Mouse (Mus musculus) G1E (cell line): Measurements from ENCODE around the gene Slc25a21.

Source experiments
- CTCF ChIP-seq: IDR thresholded peaks from 2 replicates; pipeline ENCODE4 v1.5.1; 2012; ENCODE audit warnings: low read depth, low read length, inconsistent platforms, mixed read lengths
- GATA1 ChIP-seq: IDR thresholded peaks from 2 replicates; pipeline ENCODE4 v1.6.1; 2012; ENCODE audit warnings: borderline replicate concordance, low read length, inconsistent platforms, mixed read lengths
- TAL1 ChIP-seq: conservative IDR thresholded peaks from 2 replicates; pipeline ENCODE4 v1.6.1; 2012; ENCODE audit warnings: low read depth, low read length, inconsistent platforms, mixed read lengths

DNA sequence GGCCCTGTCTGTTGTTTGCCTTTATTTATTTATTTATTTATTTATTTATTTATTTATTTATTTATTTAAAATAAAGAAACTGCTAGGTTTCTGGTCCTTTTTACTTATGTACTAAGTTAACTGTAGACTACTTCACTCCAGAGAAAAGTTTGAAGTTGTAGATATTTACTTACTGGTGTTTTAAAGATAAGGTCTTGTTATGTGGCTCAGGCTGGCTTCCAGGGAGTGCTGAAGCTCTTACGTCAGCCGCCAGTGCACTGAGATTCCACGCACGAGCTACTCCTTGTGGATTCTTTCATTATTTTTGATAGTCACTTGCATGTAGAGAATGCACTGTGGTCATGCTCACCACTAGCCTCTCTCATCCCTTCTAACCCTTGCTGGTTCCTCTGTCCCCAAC lies 460.2 kb downstream of the Slc25a21 start:
- TF ChIP-seq CTCF (no peak), TAL1 (no peak), GATA1 (no peak)
